Mouse (Mus musculus): ENCODE measurements at regions not wholly inside any gene's neighbourhood (a gene's known extent, or its start where the extent isn't known, plus 50 kb on each side); places are given as distances from the start of the nearest gene placed in this dataset.

GRCm38 (mm10) chr2:117925412-117925811, 186.3 kb upstream of the Thbs1 start:
- DNase-seq: peak; percentile 8

- DNase-seq: no peak
Observed at GRCm38 (mm10) chr2:117928062-117928461, 183.6 kb upstream of the Thbs1 start.

GRCm38 (mm10) chr2:117929586-117929985, 182.1 kb upstream of the Thbs1 start:
- DNase-seq: no peak

DNA sequence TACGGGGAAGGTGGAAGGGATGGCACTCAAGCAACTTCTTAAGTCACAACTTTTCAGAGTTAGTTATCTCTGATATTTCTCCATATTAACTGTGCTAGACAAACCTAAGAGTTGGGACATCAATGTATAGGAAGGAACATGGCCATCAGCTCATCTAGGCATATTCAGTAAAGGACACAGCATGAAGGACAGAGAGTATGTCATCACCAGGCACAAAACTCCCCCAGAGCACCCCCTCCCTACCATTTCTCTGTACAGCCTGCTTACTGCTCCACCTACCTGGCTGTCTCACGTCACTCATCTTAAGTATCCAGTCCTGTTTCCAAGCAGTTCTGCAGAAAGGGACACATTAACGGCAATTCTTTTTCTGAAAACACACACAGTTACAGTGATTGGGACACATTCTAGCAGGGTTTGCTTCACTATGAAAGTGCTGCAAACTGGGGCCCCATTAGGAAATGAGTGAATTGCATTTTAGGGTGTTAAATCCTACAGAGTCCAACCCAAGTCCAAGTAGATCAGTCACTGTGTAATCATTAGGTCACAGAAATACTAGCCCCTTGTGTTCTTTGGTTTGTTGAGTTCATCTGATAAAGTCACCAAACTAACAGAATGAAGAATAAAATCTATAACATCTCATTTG, 180.7 kb upstream of the Thbs1 start:
- no peak for DNase-seq

DNA sequence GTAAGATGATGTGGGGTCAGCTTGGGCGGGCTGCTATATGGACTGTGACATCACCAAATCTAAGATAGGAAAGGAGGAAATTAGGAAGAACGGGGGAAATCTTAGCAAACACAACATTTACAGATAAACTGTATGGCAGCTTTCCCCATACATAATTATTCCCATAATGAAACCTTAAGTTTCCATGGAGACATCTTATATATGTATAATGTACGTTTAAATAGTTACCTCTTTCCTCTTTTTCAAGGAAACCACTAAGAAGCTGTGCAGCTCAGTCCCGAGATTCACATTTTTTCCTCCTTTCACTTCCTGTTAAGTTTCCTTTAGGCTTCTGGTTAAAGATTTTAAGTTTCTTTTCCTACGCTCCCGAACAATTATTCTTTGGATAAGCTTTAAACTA, 175.1 kb upstream of the Thbs1 start:
- no peak for DNase-seq

DNA sequence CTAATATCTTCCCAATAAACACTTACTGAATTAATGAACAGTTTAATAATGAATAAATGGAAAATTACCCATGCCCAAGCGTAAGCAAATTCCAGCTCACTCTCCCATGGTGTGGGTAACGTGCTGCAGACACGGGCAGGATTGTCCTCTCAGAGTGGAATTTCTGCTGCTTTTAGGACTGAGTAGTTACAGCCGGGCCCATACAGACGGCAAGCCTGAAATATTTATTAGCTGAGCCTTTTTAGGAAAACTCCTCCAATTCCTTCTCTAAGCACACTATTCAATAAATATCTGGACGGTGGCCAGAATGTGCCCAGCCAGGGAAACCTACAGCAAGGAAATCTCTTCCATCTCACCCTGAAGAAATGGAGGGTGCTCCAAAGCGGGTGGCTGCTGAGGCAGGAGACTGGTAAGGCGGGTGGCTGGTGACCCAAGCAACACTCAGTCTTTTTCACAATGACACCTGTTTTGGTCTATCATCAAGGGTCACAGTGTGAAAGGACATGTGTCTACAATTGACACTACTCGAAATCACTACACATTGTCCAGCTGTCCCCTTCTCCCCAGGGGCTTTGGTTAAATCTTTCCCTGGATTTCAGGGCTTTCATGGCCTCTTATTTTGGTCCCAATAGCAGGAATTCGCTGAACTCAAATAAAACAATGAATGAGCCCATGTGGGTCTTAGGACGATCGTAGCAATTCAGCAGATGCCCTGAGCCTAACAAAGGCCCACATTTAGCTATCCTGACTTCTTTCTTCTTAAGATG, 173.2 kb upstream of the Thbs1 start:
- DNase-seq: no peak

DNA sequence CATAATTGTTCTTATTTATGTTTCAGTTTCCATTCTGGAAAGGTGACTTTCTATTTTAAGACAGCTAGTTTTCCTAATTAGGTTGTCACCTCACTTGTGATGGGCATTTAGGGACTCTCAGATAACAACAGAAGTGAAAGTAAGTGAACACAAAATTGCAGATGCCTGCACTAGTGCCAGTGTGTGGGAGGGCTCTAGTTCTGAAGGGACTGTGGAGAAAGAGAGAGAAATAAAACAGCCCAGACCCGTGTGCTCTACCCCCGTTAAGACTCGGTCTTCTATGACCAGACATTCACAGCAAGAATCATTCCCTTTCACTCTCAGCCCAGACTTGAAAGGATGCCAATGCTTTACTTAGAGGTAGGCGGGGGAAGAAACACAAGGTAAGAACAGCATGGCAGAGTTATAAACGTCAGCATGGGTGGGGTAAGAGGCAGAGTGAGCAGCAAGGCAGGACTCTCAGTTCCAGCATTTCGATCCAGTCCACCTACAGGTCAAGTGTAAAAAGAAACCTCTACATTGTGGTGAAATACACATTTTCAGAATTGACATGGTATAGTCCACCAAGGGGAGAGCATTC, 170.1 kb upstream of the Thbs1 start:
- DNase-seq: peak; percentile 30

GRCm38 (mm10) chr2:117943666-117944065, 168.0 kb upstream of the Thbs1 start:
- DNase-seq: no peak

- DNase-seq: no peak
Observed at GRCm38 (mm10) chr2:117944325-117944724, 167.4 kb upstream of the Thbs1 start.

DNA sequence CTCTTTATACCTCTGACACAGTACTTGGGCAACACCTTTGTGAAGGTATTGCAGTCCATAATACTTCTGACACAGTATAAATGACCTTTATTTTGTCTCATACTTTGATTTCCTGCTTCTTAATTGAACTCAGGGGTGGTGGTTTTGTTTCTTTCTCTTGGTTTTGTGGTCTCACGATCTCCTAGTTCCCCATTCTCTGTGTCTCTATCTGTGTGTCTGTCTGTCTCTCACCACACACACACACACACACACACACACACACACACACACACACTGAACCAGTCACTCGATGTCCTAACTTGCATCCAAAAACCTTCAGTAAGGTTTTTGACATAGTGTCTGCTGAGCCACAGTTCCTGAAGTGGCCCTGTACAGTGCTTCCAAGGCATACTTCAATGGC, 166.7 kb upstream of the Thbs1 start:
- DNase-seq: no peak

- no peak for DNase-seq
Observed at GRCm38 (mm10) chr2:117950431-117951336, 161.0 kb upstream of the Thbs1 start.

GRCm38 (mm10) chr2:117951337-117951718, 160.3 kb upstream of the Thbs1 start:
- DNase-seq: no peak

GRCm38 (mm10) chr2:117958737-117959136, 152.9 kb upstream of the Thbs1 start:
- no peak for DNase-seq

DNA sequence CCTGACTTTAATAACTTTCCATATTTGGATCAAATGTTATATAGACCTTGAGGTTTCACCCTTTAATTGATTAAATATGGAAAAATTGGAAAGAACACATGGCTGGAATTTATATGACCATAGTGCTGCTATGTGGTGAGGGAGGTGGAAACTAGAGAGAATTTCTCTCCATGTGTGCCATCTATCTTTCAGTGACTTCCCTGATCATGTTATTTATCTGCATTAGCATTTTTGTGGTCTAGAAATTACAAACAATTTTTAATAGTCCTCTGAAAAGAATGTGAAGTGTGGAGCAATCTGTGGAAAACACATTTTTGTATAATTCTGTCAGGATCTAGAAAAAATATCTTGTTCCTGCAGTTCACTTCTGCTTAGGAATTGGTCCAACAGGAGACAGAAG, 152.2 kb upstream of the Thbs1 start:
- no peak for DNase-seq

- no peak for DNase-seq
Observed at GRCm38 (mm10) chr2:117962531-117962930, 149.1 kb upstream of the Thbs1 start.

DNA sequence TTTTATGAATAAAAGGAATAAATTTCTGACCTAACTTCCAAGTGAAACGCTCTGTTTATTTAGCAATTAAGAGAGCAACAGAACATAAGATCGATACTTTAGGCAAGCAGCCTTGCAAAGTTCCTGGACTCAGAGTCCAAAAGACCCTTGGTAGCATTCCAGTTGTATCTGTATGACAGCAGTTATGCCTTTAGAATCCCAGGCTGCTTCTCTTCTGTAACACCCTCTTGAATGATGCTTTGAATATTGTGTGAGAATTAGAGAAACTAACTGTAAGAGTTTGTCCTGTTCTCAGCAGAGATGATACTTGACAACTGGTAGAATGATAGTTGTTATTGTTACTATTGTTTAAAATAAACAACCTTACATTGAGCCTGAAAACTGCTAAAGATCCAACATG, 148.2 kb upstream of the Thbs1 start:
- no peak for DNase-seq

GRCm38 (mm10) chr2:117965758-117966157, 145.9 kb upstream of the Thbs1 start:
- DNase-seq: no peak

GRCm38 (mm10) chr2:117968731-117969130, 142.9 kb upstream of the Thbs1 start:
- no peak for DNase-seq

- no peak for DNase-seq
Observed at GRCm38 (mm10) chr2:117970631-117971030, 141.0 kb upstream of the Thbs1 start.

DNA sequence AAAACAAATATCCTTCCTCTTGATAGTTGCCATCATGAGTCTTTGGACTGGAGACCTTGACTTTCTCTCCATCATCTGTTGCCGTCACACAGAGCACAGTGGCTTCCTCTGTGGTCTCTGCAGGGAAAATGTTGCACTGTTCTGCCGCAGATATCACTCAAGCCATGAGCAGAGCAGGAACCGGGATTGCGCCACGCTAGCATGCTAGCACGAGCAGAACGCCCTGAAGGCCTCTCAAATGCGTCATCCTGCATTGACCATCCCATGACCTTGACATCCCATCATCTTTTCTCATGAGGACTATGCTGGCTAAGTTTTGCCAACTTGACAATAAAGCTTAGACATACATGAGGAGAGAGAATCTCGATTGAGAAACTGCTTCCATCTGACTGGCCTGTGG, 134.6 kb upstream of the Thbs1 start:
- DNase-seq: no peak

GRCm38 (mm10) chr2:117980856-117981255, 130.8 kb upstream of the Thbs1 start:
- no peak for DNase-seq

- no peak for DNase-seq
Observed at GRCm38 (mm10) chr2:117984569-117984968, 127.1 kb upstream of the Thbs1 start.
